Mouse (Mus musculus) heart, embryonic 12.5 days (tissue): ENCODE data around the gene Actn4. TPM values are rescaled to one million over a fixed set of nuclear protein-coding genes. Genes with fewer than 3 reads are reported as not detected.
"Not testable (repeated sequence)": the region's sequence is repeated elsewhere in the genome, so short reads cannot be mapped to it uniquely, and the experiment has no call there.

Experiments
- ATAC-seq: fragments of 200-750 bp; cut with Nextera tagmentation; 2 replicates; pipeline ENCODE4 v1.8.0; 2017; ENCODE audit warnings: moderate TSS enrichment, moderate library complexity; ENCODE audit not compliant: insufficient number of reproducible peaks, low FRiP score
- H3K27ac ChIP-seq: fragments of 300-500 bp; sonication (generic); 2 replicates; pipeline ENCODE4 v1.5.1; 2016; ENCODE audit warnings: mild to moderate bottlenecking, moderate library complexity; ENCODE audit not compliant: poor library complexity, severe bottlenecking
- H3K27me3 ChIP-seq: fragments of 300-500 bp; sonication (generic); replicated peaks from 2 replicates; pipeline ENCODE4 v1.6.1; 2016; ENCODE audit warnings: mild to moderate bottlenecking, moderate library complexity
- H3K36me3 ChIP-seq: fragments of 300-500 bp; sonication (generic); 2 replicates; pipeline ENCODE4 v1.6.1; 2016; ENCODE audit warnings: mild to moderate bottlenecking, moderate library complexity
- H3K4me1 ChIP-seq: fragments of 300-500 bp; sonication (generic); replicated peaks from 2 replicates; pipeline ENCODE4 v1.6.1; 2016; ENCODE audit warnings: mild to moderate bottlenecking
- H3K4me2 ChIP-seq: fragments of 300-500 bp; sonication (generic); 2 replicates; pipeline ENCODE4 v1.6.1; 2016; ENCODE audit warnings: mild to moderate bottlenecking, moderate library complexity
- H3K4me3 ChIP-seq: fragments of 300-500 bp; sonication (generic); 2 replicates; pipeline ENCODE4 v1.5.1; 2016; ENCODE audit warnings: mild to moderate bottlenecking
- H3K9ac ChIP-seq: fragments of 300-500 bp; sonication (generic); 2 replicates; pipeline ENCODE4 v1.6.1; 2016; ENCODE audit warnings: mild to moderate bottlenecking, moderate library complexity
- H3K9me3 ChIP-seq: fragments of 300-500 bp; sonication (generic); replicated peaks from 2 replicates; pipeline ENCODE4 v1.6.1; 2016; ENCODE audit warnings: mild to moderate bottlenecking, moderate library complexity
- WGBS: fragments of 180-500 bp; shearing (Covaris S2); methylation state at CpG from one replicate; pipeline ENCODE4 v1.1.7; 2016; 5-methylcytosine and 5-hydroxymethylcytosine counted together
- polyA plus RNA-seq: library from polyadenylated mRNA; unstranded; fragments of >200 nt; fragmentation: Nextera tagmentation; extraction: Ambion mirVana; gene quantifications from 2 replicates; pipeline ENCODE4 v1.2.1, GENCODE M21; 2016

Actn4 gene
- polyA plus RNA-seq, 1 experiment from 2014 or later = 317 TPM

DNA sequence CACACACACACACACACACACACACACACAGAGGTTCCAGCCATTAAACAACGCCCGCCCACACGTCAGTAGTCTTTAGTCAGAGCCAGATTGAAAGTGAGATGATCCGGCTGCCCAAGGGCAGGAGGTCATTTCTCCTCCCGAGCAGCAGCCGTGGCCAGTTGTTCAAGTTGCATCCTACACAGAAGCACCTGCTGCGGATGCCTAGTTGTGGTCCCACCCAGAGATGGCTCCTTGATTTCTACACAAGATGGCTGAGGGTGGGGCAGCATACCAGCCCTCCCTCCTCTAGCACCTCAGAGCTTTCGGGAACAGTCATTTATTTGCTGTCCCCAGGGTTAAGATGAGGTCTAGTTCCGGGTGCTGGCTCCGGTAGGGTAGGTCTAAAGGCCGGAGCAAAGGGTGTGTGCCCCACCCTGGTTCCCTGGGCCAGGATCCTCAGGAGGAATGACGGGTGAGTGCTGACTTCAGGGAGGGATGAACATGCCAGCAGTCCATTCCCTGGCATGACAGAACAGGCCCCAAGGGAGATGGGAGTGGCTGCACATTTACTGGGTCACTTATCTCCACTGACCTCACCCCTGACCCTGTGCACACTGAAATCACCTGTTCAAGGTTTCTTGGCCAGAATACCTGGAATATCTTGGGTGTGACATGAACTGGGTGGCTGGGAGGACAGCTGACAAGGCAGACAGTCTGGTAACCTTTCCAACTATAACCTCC, 7.7 kb upstream of the Actn4 start:
- no peaks in the 10 kb centered on the region for H3K27me3 ChIP-seq
- no peak overlapping the region for H3K9ac ChIP-seq
- peaks cover 22% of the 10 kb centered on the region for H3K4me1 ChIP-seq
- no peaks in the 10 kb centered on the region for H3K9me3 ChIP-seq
- peaks cover 46% of the 10 kb centered on the region for H3K36me3 ChIP-seq
- H3K4me3 ChIP-seq = no peak overlapping the region
- WGBS = 67% methylated on average over 12 of the region's 12 CpGs
- ATAC-seq = no peak
- H3K27ac ChIP-seq = no peak overlapping the region
- H3K4me2 ChIP-seq = no peak overlapping the region

DNA sequence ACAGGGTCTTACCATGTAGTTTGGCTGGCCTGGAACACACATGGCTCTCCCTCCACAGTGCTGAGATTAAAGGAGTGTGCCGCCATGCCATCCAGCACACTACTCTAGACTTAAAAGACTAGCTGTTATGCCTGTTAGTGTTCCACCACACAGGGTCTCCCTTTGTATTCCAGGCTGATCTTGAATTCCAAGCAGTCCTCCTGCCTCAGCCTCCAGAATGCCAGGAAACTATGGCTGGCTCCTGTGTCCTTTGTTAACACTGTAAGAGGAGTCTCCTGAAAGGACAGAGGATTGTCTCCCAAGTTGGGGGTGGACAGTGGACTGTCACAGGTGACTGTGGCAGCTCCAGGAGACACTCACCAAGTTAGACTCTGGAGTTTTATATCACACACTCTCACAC, 7.1 kb upstream of the Actn4 start:
- no peak overlapping the region for H3K27ac ChIP-seq
- no peak overlapping the region for H3K4me3 ChIP-seq
- 89% methylated on average over 1 of the region's 1 CpGs for WGBS
- H3K36me3 ChIP-seq = peaks cover 40% of the 10 kb centered on the region
- no peak overlapping the region for H3K4me2 ChIP-seq
- H3K4me1 ChIP-seq = peaks cover 22% of the 10 kb centered on the region
- no peak for ATAC-seq
- H3K27me3 ChIP-seq = no peaks in the 10 kb centered on the region
- no peak overlapping the region for H3K9ac ChIP-seq
- no peaks in the 10 kb centered on the region for H3K9me3 ChIP-seq

DNA sequence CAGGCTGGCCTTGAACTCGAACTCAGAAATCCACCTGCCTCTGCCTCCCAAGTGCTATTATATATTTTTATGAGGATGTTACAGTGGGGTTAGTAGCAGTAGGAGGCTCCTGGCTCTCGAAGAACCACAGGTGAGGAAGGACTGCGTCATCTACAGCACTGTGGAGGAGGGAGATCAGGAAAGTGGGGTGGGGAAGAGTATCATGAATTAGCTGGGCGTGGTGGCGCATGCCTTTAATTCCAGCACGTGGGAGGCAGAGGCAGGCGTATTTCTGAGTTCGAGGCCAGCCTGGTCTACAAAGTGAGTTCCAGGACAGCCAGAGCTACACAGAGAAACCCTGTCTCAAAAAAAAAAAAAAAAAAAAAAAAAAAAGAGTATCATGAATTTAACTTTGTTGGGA, 6.0 kb upstream of the Actn4 start:
- peaks cover 22% of the 10 kb centered on the region for H3K4me1 ChIP-seq
- H3K27ac ChIP-seq, H3K9ac ChIP-seq, H3K27me3 ChIP-seq, H3K4me3 ChIP-seq, H3K9me3 ChIP-seq, ATAC-seq, H3K4me2 ChIP-seq: not testable (repeated sequence)
- WGBS = 90% methylated on average over 8 of the region's 8 CpGs
- peaks cover 29% of the 10 kb centered on the region for H3K36me3 ChIP-seq

DNA sequence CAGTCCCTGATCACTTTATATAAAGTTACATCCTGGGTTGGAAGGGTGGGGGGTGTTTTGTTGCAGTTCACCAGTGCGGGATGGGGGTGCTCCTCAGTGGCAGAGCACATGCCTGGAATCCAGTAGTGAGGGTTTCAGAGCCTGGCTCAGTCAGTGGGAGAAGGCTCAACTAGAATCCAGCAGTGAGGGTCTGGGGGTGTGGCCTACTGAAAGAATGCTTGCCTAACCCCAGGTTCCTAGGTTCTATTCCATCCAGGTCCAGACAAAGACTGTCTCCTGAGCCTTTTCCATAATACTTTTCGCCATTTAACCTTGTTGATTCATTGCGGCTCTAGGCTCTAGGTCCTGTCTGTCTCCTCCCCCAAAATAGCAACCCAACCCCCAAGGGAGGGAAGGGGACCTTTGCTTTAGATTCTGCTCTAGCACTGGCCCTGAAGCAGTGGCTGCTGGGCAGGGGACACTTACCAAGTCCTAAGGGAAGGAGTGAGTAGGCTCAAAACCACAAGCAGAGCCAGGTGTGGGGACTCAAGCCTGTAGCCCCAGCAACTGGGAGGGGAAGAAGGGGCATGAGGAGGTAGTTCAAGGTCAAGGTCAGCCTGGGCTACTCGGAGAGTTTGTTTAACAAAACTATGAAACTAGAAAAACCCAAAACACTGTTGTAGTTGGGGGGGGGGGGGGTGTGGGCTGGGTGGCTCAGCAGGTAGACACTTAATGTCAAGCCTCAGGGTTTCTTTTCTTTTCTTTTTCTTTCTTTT, 4.8 kb upstream of the Actn4 start:
- no peak overlapping the region for H3K27ac ChIP-seq
- peaks cover 20% of the 10 kb centered on the region for H3K36me3 ChIP-seq
- no peak overlapping the region for H3K9ac ChIP-seq
- no peaks in the 10 kb centered on the region for H3K27me3 ChIP-seq
- no peak for ATAC-seq
- peaks cover 14% of the 10 kb centered on the region for H3K4me1 ChIP-seq
- H3K4me3 ChIP-seq = no peak overlapping the region
- 68% methylated on average over 4 of the region's 4 CpGs for WGBS
- H3K9me3 ChIP-seq = no peaks in the 10 kb centered on the region
- H3K4me2 ChIP-seq = no peak overlapping the region

DNA sequence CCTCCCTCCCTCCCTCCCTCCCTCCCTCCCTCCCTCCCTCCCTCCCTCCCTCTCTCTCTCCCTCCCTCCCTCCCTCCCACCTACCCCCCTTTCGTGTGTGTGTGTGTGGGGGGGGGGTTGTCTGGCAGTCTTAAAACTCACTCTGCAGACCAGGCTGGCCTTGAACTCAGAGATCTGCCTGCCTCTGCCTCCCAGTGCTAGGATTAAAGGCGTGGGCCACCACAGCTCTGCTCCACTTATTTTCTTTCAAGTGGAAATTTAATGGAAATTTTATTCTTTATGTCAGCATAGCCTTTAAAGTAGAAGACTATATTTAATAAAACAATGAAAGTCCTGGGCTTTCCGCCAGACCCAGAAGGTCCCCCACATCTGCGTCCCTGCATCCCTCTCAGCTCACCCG, 4.0 kb upstream of the Actn4 start:
- Histone ChIP-seq H3K27me3 (no peaks in the 10 kb centered on the region), H3K9me3 (no peaks in the 10 kb centered on the region), H3K4me3 (no peak overlapping the region), H3K27ac (no peak overlapping the region), H3K4me1 (peaks cover 7% of the 10 kb centered on the region), H3K9ac (no peak overlapping the region), H3K4me2 (no peak overlapping the region), H3K36me3 (peaks cover 13% of the 10 kb centered on the region)
- ATAC-seq = no peak
- WGBS = 82% methylated on average over 4 of the region's 5 CpGs

DNA sequence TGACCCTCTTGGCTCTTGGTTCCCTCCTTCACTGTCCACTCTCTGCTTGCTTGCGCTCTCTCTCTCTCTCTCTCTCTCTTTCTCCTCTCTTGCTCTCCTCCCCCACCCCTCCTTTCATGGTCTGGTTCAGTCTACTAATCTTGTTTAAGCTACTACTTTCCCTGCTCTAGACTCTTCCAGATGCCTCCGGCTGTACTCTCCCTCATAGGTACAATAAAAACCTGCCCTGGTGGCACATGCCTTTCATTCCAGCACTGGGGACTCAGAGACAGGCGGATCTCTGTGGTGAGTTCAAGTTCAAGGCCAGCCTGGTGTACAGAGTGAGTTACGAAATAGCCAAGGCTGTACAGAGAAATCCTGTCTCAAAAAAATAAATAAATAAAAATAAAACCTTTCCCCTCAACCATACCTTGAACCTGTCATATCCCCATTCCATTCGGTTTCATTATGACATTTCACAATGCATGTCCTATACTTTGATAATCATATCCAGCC, 3.3 kb upstream of the Actn4 start:
- Histone ChIP-seq H3K9ac (no peak overlapping the region), H3K4me1 (peaks cover 13% of the 10 kb centered on the region), H3K36me3 (peaks cover 7% of the 10 kb centered on the region; the same call in 1 of the 2 replicates), H3K4me2 (no peak overlapping the region), H3K27ac (no peak overlapping the region), H3K4me3 (no peak overlapping the region), H3K27me3 (no peaks in the 10 kb centered on the region), H3K9me3 (no peaks in the 10 kb centered on the region)
- WGBS = 74% methylated on average over 5 of the region's 5 CpGs
- no peak for ATAC-seq

DNA sequence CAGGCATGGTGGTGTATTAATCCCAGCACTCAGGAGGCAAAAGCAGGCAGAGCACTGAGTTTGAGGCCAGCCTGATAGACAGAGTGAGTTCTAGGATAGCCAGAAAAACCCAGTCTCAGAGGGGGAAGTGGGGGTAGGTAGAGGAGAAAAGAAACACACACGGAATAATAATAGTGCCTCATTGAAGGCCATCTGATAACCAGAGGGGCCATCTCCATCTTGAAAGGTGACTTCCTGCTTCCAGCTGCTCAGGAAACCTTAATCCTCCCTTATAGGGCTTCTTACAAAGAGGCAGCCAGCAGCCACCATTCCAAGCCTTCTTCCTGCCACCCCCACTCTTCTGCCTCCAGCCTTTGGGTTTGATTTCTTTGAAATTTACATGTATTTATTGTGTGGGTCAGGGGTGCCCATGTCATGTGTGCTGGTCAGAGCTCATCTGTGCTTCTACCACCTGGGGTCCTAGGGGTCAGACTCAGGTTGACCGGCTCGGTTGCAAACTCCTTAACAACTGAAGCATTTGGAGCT, 1.3 kb upstream of the Actn4 start:
- Histone ChIP-seq H3K9ac (no peak overlapping the region), H3K36me3 (no peaks in the 10 kb centered on the region), H3K4me2 (no peak overlapping the region), H3K9me3 (no peaks in the 10 kb centered on the region), H3K27me3 (no peaks in the 10 kb centered on the region), H3K27ac (no peak overlapping the region), H3K4me1 (peaks cover 24% of the 10 kb centered on the region), H3K4me3 (no peak overlapping the region)
- ATAC-seq = no peak
- 68% methylated on average over 3 of the region's 3 CpGs for WGBS

DNA sequence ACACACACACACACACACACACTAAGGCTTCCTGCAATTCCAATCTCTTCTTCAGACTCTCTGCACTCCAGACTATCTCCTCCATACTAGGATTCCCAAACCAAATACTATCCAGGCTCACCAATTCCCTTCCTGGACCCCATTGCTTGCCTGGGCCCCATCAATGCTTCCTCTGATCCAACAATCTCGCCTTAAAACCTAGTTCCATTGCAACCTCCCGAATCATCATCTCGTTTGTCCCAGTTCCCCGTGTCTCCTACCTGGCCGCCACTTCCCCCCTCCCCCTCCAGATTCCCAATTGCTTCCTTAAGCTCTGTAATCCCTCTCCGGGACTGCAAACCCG, 585 bp downstream of the Actn4 start:
- no peaks in the 10 kb centered on the region for H3K9me3 ChIP-seq
- no peaks in the 10 kb centered on the region for H3K27me3 ChIP-seq
- peak overlapping the region; percentile 99 for H3K4me2 ChIP-seq
- peak overlapping the region; percentile 79 for H3K4me3 ChIP-seq
- peak overlapping the region; percentile 85 for H3K27ac ChIP-seq
- no peaks in the 10 kb centered on the region; the same call in 1 of the 2 replicates for H3K36me3 ChIP-seq
- H3K9ac ChIP-seq = peak overlapping the region; percentile 95
- WGBS = under 1% methylated on average over 7 of the region's 7 CpGs
- no peak for ATAC-seq
- H3K4me1 ChIP-seq = peaks cover 42% of the 10 kb centered on the region

DNA sequence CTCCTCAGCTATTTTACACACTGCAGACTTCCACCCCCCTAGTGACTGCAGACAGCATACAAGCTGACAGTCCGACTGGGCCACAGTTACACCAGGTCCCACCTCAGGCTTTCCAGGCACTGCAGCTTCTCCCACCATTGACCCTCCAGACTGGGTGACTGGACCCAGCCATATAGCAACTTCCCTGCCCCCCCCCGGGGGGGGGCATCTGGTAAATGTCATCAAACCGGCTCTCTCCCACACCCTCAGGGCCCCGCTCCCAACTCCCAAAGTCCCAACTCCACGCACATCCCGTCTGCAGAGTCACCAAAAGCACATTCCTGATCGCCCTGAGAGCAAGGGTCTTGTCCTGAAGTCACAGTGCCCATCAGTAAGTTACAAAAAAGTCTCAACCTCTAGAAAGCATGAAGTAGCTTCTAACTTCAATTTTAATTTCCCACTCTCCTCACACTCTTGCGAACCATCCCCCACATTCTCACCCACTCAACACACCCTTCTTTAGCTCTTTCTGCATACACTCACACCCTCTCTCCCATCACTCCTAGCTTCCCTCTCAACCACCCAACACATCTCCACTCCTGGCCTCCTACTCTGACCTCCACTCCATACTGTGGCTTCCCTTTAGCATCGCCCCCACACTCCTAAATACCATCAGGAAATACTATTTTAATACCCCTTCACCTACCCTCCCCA, 1.6 kb downstream of the Actn4 start:
- no peaks in the 10 kb centered on the region for H3K27me3 ChIP-seq
- 7% methylated on average over 9 of the region's 9 CpGs for WGBS
- H3K4me3 ChIP-seq = peak overlapping the region; percentile 79
- peak overlapping the region; percentile 99 for H3K4me2 ChIP-seq
- no peaks in the 10 kb centered on the region; the same call in 1 of the 2 replicates for H3K36me3 ChIP-seq
- H3K27ac ChIP-seq = peak overlapping the region; percentile 85
- H3K4me1 ChIP-seq = peaks cover 52% of the 10 kb centered on the region
- ATAC-seq = no peak
- peak overlapping the region; percentile 95 for H3K9ac ChIP-seq
- no peaks in the 10 kb centered on the region for H3K9me3 ChIP-seq

DNA sequence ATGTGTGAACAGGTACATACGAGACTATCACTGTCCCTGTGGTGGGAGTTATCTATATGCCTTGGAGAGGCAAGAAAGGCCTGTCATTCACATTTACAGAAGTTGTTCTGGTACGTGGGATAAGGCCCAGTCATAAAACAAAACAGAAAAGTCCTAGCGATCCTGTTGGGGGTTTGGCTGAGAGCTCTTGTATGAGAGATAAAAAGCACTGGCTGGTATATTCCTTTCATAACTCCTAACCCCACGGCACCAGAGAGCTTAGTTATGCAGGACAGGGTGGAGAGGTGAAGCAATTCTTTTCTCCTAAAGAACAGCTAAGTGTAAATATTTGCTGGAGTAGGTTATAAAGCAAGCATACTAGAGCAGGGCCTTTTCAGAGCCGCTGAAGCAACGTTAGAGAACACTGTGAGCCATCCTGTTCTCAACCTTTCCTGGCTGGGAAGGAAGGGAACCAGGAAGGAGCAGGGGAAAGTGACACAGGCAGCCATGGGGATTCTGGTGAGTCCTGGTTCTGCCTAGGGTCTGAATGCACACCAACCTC, 2.6 kb downstream of the Actn4 start:
- peak overlapping the region; percentile 95 for H3K9ac ChIP-seq
- H3K4me1 ChIP-seq = peaks cover 61% of the 10 kb centered on the region
- H3K9me3 ChIP-seq = no peaks in the 10 kb centered on the region
- no peaks in the 10 kb centered on the region for H3K27me3 ChIP-seq
- H3K4me3 ChIP-seq = peak overlapping the region; percentile 79
- 4% methylated on average over 6 of the region's 6 CpGs for whole genome bisulfite sequencing
- peaks cover 3% of the 10 kb centered on the region; the same call in 1 of the 2 replicates for H3K36me3 ChIP-seq
- peak overlapping the region; percentile 99 for H3K4me2 ChIP-seq
- peak overlapping the region; percentile 85 for H3K27ac ChIP-seq
- ATAC-seq = no peak
